ENCODE assay signal across 19 mouse cellular contexts in the genomic region with DNA sequence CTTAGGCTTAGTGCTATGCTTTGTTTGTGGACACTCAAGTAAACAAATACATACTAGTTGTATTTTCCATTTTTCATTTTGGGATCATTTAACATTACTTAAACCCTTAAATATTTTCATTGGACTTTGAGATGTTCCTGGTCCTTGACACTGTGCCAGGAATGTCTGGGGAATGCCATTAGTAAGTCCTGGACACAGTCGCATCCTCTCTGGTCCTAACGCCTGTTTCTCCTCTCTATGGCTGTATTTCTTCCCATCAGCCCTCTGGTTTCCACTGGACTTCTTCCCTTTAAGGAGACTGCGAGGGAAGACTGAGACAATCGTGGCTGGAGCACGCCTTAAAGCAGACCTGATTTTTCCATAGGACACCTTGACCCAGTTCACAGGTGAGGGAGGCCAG.
DNase-seq lines count a peak whose midpoint lies in the region; ATAC-seq and TF ChIP-seq lines count a peak whose summit lies in the region.
"Had no signal": no experiment of that assay in that cellular context is flagged by ENCODE, and none has a peak within 500 bp of the region (broad histone marks: within the 10 kb centered on the region; RNA-seq: fewer than 3 reads in every experiment).

No protein-coding gene starts in this region.

- no peaks in the 10 kb centered on the region for H3K36me3 ChIP-seq in heart, embryonic 11.5 days (ENCODE audit: control insufficient read depth, insufficient read depth, low read length)
- H3K36me3 ChIP-seq in kidney, adult 2 months (ENCODE audit: control insufficient read depth, insufficient read depth, low read length), result no peaks in the 10 kb centered on the region
- no peaks in the 10 kb centered on the region for H3K36me3 ChIP-seq in kidney, embryonic 15.5 days
- no peaks in the 10 kb centered on the region for H3K36me3 ChIP-seq in kidney, postnatal 0 days (ENCODE audit: insufficient read depth, low read length)
- H3K36me3 ChIP-seq in thymus, adult 2 months (ENCODE audit: control insufficient read depth, insufficient read depth, low read length), result no peaks in the 10 kb centered on the region
- H3K36me3 ChIP-seq: embryonic facial prominence, embryonic 10.5 days; limb, embryonic 12.5 days; liver, embryonic 15.5 days had no signal

- H3K4me1 ChIP-seq in heart, embryonic 11.5 days (ENCODE audit: control insufficient read depth, insufficient read depth, low read length), result peaks cover 12% of the 10 kb centered on the region
- H3K4me1 ChIP-seq in kidney, adult 2 months (ENCODE audit: control insufficient read depth, insufficient read depth, low read length), result peaks cover 27% of the 10 kb centered on the region
- H3K4me1 ChIP-seq in kidney, embryonic 15.5 days, result peaks cover 33% of the 10 kb centered on the region
- H3K4me1 ChIP-seq in kidney, postnatal 0 days (replicated peaks; ENCODE audit: insufficient read depth, low read length), result 0 out of 2 replicates have a peak, but pooled peaks cover 10% of the 10 kb centered on the region
- no peaks in the 10 kb centered on the region for H3K4me1 ChIP-seq in thymus, adult 2 months (replicated peaks; ENCODE audit: control insufficient read depth, insufficient read depth, low read length)

- ATAC-seq in heart, embryonic 11.5 days (replicated peaks; ENCODE audit: insufficient number of reproducible peaks, low FRiP score, low TSS enrichment), result no peak
- no peak for ATAC-seq in kidney, embryonic 15.5 days (replicated peaks; ENCODE audit: low FRiP score)
- ATAC-seq in kidney, postnatal 0 days (replicated peaks; ENCODE audit: low FRiP score, low read depth), result no peak
- no peak for ATAC-seq in erythroblast, adult 5-6 weeks (replicated peaks; ENCODE audit: low FRiP score, poor library complexity, severe bottlenecking)

- H3K9ac ChIP-seq in heart, embryonic 11.5 days (ENCODE audit: low read depth, low read length), result no peak overlapping the region
- no peak overlapping the region for H3K9ac ChIP-seq in kidney, embryonic 15.5 days
- no peak overlapping the region for H3K9ac ChIP-seq in kidney, postnatal 0 days (ENCODE audit: low read depth, low read length)
- H3K9ac ChIP-seq: limb, embryonic 12.5 days; liver, embryonic 15.5 days had no signal

- no peak for TF ChIP-seq POLR2A in kidney, adult 2 months (IDR thresholded peaks at IDR 0.05; ENCODE audit: low read depth, low read length)
- no peak for TF ChIP-seq POLR2A in thymus, adult 2 months (IDR thresholded peaks at IDR 0.05; ENCODE audit: control insufficient read depth, extremely low read depth, insufficient read depth, low read length, poor library complexity)

- H3K27me3 ChIP-seq in heart, embryonic 11.5 days (ENCODE audit: control insufficient read depth, insufficient read depth, low read length), result no peaks in the 10 kb centered on the region
- no peaks in the 10 kb centered on the region for H3K27me3 ChIP-seq in kidney, adult 2 months (replicated peaks; ENCODE audit: control insufficient read depth, insufficient read depth, low read length)
- no peaks in the 10 kb centered on the region for H3K27me3 ChIP-seq in kidney, embryonic 15.5 days
- no peaks in the 10 kb centered on the region for H3K27me3 ChIP-seq in kidney, postnatal 0 days (ENCODE audit: insufficient read depth, low read length)
- H3K27me3 ChIP-seq in thymus, adult 2 months (ENCODE audit: control insufficient read depth, insufficient read depth, low read length), result no peaks in the 10 kb centered on the region
- H3K27me3 ChIP-seq: limb, embryonic 12.5 days had no signal

- WGBS in heart, embryonic 11.5 days (ENCODE audit: insufficient replicate concordance), result 69% methylated on average over 5 of the region's 5 CpGs
- WGBS in kidney, adult 2 months, result 40% methylated on average over 5 of the region's 5 CpGs
- WGBS in kidney, embryonic 15.5 days, result 80% methylated on average over 5 of the region's 5 CpGs
- WGBS in kidney, postnatal 0 days, result 76% methylated on average over 5 of the region's 5 CpGs
- 94% methylated on average over 5 of the region's 5 CpGs for WGBS in thymus, adult 2 months

- H3K4me2 ChIP-seq in heart, embryonic 11.5 days, result no peak overlapping the region
- H3K4me2 ChIP-seq in kidney, embryonic 15.5 days, result no peak overlapping the region
- no peak overlapping the region for H3K4me2 ChIP-seq in kidney, postnatal 0 days (ENCODE audit: low read length)
- H3K4me2 ChIP-seq: limb, embryonic 12.5 days; liver, embryonic 15.5 days had no signal

- peak; percentile 83 for DNase-seq in heart, adult 11 months
- DNase-seq in kidney, adult 2 months, result peak; percentile 78
- DNase-seq in 3T3-L1 (ENCODE audit: low read depth, low spot score), result peak; percentile 54
- peak; percentile 31 for DNase-seq in kidney, postnatal 0 days (ENCODE audit: low spot score)
- no peak for DNase-seq in thymus, adult 2 months
- DNase-seq: B cell, adult 2 months; cerebellum, adult 11-12 months; cerebellum, postnatal 36 days; gastrocnemius, postnatal 25 days; heart, postnatal 4 days had no signal

- H3K9me3 ChIP-seq in heart, embryonic 11.5 days (replicated peaks; ENCODE audit: control insufficient read depth, low read length), result no peaks in the 10 kb centered on the region; the same call in 1 of the 2 replicates
- H3K9me3 ChIP-seq in kidney, embryonic 15.5 days (replicated peaks), result no peaks in the 10 kb centered on the region
- no peaks in the 10 kb centered on the region for H3K9me3 ChIP-seq in kidney, postnatal 0 days (replicated peaks; ENCODE audit: low read length)
- H3K9me3 ChIP-seq: embryonic facial prominence, embryonic 10.5 days; liver, embryonic 15.5 days had no signal

- H3K4me3 ChIP-seq in heart, embryonic 11.5 days (ENCODE audit: low read depth, low read length), result no peak overlapping the region
- H3K4me3 ChIP-seq in kidney, adult 2 months (ENCODE audit: insufficient read depth, low read depth, low read length), result no peak overlapping the region
- H3K4me3 ChIP-seq in kidney, embryonic 15.5 days (replicated peaks), result no peak overlapping the region
- no peak overlapping the region for H3K4me3 ChIP-seq in kidney, postnatal 0 days (replicated peaks; ENCODE audit: low read depth, low read length)
- no peak overlapping the region for H3K4me3 ChIP-seq in thymus, adult 2 months (ENCODE audit: control insufficient read depth, insufficient read depth, low read length)
- H3K4me3 ChIP-seq: embryonic facial prominence, embryonic 10.5 days; left cerebral cortex, adult 2 months; limb, embryonic 12.5 days; liver, embryonic 15.5 days; myocyte had no signal

- H3K27ac ChIP-seq in heart, embryonic 11.5 days (ENCODE audit: low read depth, low read length), result no peak overlapping the region
- no peak overlapping the region for H3K27ac ChIP-seq in kidney, adult 2 months (ENCODE audit: insufficient read depth, low read depth, low read length)
- no peak overlapping the region for H3K27ac ChIP-seq in kidney, embryonic 15.5 days
- H3K27ac ChIP-seq in kidney, postnatal 0 days, result no peak overlapping the region
- H3K27ac ChIP-seq in thymus, adult 2 months (ENCODE audit: control insufficient read depth, insufficient read depth, low read length), result no peak overlapping the region
- H3K27ac ChIP-seq: embryonic facial prominence, embryonic 10.5 days; left cerebral cortex, adult 2 months; limb, embryonic 12.5 days; liver, embryonic 15.5 days; stomach, postnatal 0 days had no signal

- TF ChIP-seq CTCF in kidney, adult 2 months (conservative IDR thresholded peaks at IDR 0.05; ENCODE audit: insufficient read depth, insufficient read length, low read depth, low read length), result no peak
- no peak for TF ChIP-seq CTCF in kidney, postnatal 0 days (IDR thresholded peaks at IDR 0.05; ENCODE audit: low read depth)
- no peak for TF ChIP-seq CTCF in thymus, adult 2 months (IDR thresholded peaks at IDR 0.05; ENCODE audit: borderline replicate concordance, control insufficient read depth, extremely low read depth, insufficient read depth, low read length, poor library complexity)
